Comparison of ENCODE assay signal across 15 mouse cellular contexts in genomic region chr4:156067256-156067949, GRCm38 (mm10). TPM values are rescaled to one million over a fixed set of nuclear protein-coding genes. Genes with fewer than 3 reads are reported as not detected.
DNase-seq lines count a peak whose midpoint lies in the region; ATAC-seq and TF ChIP-seq lines count a peak whose summit lies in the region.
"Had no signal": no experiment of that assay in that cellular context is flagged by ENCODE, and none has a peak within 500 bp of the region (broad histone marks: within the 10 kb centered on the region; RNA-seq: fewer than 3 reads in every experiment).

No protein-coding gene starts in this region.

- no peak overlapping the region for H3K9ac ChIP-seq in hindbrain, postnatal 0 days (replicated peaks; ENCODE audit: low read length)
- no peak overlapping the region for H3K9ac ChIP-seq in midbrain, embryonic 14.5 days (replicated peaks; ENCODE audit: low read length)
- H3K9ac ChIP-seq: forebrain, embryonic 13.5 days; limb, embryonic 12.5 days; lung, embryonic 15.5 days had no signal

- H3K9me3 ChIP-seq in heart, embryonic 10.5 days: no peaks in the 10 kb centered on the region
- H3K9me3 ChIP-seq in hindbrain, postnatal 0 days (ENCODE audit: low read length): no peaks in the 10 kb centered on the region
- no peaks in the 10 kb centered on the region for H3K9me3 ChIP-seq in midbrain, embryonic 14.5 days (ENCODE audit: control insufficient read depth, low read length)
- H3K9me3 ChIP-seq: forebrain, embryonic 13.5 days; limb, embryonic 12.5 days; lung, embryonic 15.5 days had no signal

- TF ChIP-seq CTCF in bone marrow, adult 2 months (IDR thresholded peaks at IDR 0.05; ENCODE audit: control insufficient read depth, insufficient read depth, low read length): peak; percentile 2; the same call in 1 of the 2 replicates
- TF ChIP-seq CTCF in hindbrain, postnatal 0 days (IDR thresholded peaks at IDR 0.05; ENCODE audit: low read depth): no peak

- peak overlapping the region; percentile 38; the same call in 1 of the 2 replicates for H3K27ac ChIP-seq in heart, embryonic 10.5 days
- H3K27ac ChIP-seq in bone marrow, adult 2 months (ENCODE audit: control insufficient read depth, insufficient read depth, low read depth, low read length, poor library complexity): no peak overlapping the region
- H3K27ac ChIP-seq in hindbrain, postnatal 0 days: no peak overlapping the region
- no peak overlapping the region for H3K27ac ChIP-seq in midbrain, embryonic 14.5 days (replicated peaks; ENCODE audit: low read depth, low read length)
- H3K27ac ChIP-seq: forebrain, embryonic 13.5 days; gastrocnemius, adult 2 months; limb, embryonic 12.5 days; lung, embryonic 15.5 days had no signal

- peak; percentile 85 for ATAC-seq in CD4-positive, CD25-positive, alpha-beta regulatory T cell, adult 4 months
- ATAC-seq in monocyte, adult 5-6 weeks (replicated peaks; ENCODE audit: insufficient number of reproducible peaks, low FRiP score, low TSS enrichment, poor library complexity, severe bottlenecking): peak; percentile 91
- ATAC-seq in hindbrain, postnatal 0 days: no peak
- no peak for ATAC-seq in midbrain, embryonic 14.5 days (ENCODE audit: low FRiP score, low TSS enrichment)
- ATAC-seq: forebrain, embryonic 13.5 days had no signal

- H3K4me3 ChIP-seq in heart, embryonic 10.5 days: no peak overlapping the region
- H3K4me3 ChIP-seq in bone marrow, adult 2 months (replicated peaks; ENCODE audit: control insufficient read depth, low read depth, low read length): no peak overlapping the region
- H3K4me3 ChIP-seq in hindbrain, postnatal 0 days (ENCODE audit: low read length): no peak overlapping the region
- H3K4me3 ChIP-seq in midbrain, embryonic 14.5 days (replicated peaks; ENCODE audit: low read depth, low read length): no peak overlapping the region
- H3K4me3 ChIP-seq: forebrain, embryonic 13.5 days; gastrocnemius, adult 2 months; limb, embryonic 12.5 days; lung, embryonic 15.5 days had no signal

- no peak for DNase-seq in heart, embryonic 10.5 days (ENCODE audit: low spot score)
- DNase-seq in heart, postnatal 25 days (ENCODE audit: low spot score): no peak
- no peak for DNase-seq in hindbrain, postnatal 0 days (ENCODE audit: low spot score)
- no peak for DNase-seq in midbrain, embryonic 14.5 days
- DNase-seq in layer of hippocampus, adult 9-10 months (ENCODE audit: low spot score): no peak
- DNase-seq: cerebellum, adult 11-12 months; gastrocnemius, adult 2 months; kidney, adult 8-10 months had no signal

- H3K4me2 ChIP-seq in hindbrain, postnatal 0 days (ENCODE audit: low read depth, low read length): no peak overlapping the region
- no peak overlapping the region for H3K4me2 ChIP-seq in midbrain, embryonic 14.5 days (ENCODE audit: low read length)
- H3K4me2 ChIP-seq: forebrain, embryonic 13.5 days; limb, embryonic 12.5 days; lung, embryonic 15.5 days had no signal

- H3K36me3 ChIP-seq in heart, embryonic 10.5 days: no peaks in the 10 kb centered on the region
- H3K36me3 ChIP-seq in hindbrain, postnatal 0 days (ENCODE audit: insufficient read depth, low read length): no peaks in the 10 kb centered on the region
- no peaks in the 10 kb centered on the region for H3K36me3 ChIP-seq in midbrain, embryonic 14.5 days (ENCODE audit: control insufficient read depth, insufficient read depth, low read length)
- H3K36me3 ChIP-seq: limb, embryonic 12.5 days; lung, embryonic 15.5 days had no signal

- WGBS in heart, embryonic 10.5 days: 35% methylated on average over 5 of the region's 5 CpGs
- 47% methylated on average over 5 of the region's 5 CpGs for WGBS in bone marrow, adult 2 months
- WGBS in hindbrain, postnatal 0 days: 67% methylated on average over 5 of the region's 5 CpGs
- WGBS in midbrain, embryonic 14.5 days: 76% methylated on average over 5 of the region's 5 CpGs

- no peaks in the 10 kb centered on the region for H3K27me3 ChIP-seq in heart, embryonic 10.5 days (ENCODE audit: insufficient read depth, poor library complexity, severe bottlenecking)
- no peaks in the 10 kb centered on the region for H3K27me3 ChIP-seq in hindbrain, postnatal 0 days (ENCODE audit: insufficient read depth, low read length)
- H3K27me3 ChIP-seq in midbrain, embryonic 14.5 days (ENCODE audit: control insufficient read depth, insufficient read depth, low read length): no peaks in the 10 kb centered on the region
- H3K27me3 ChIP-seq: forebrain, embryonic 13.5 days; limb, embryonic 12.5 days; lung, embryonic 15.5 days had no signal

- no peak for TF ChIP-seq POLR2A in bone marrow, adult 2 months (IDR thresholded peaks at IDR 0.05; ENCODE audit: borderline replicate concordance, control insufficient read depth, low read depth, low read length)

- H3K4me1 ChIP-seq in heart, embryonic 10.5 days: peaks cover 28% of the 10 kb centered on the region
- H3K4me1 ChIP-seq in bone marrow, adult 2 months (ENCODE audit: control insufficient read depth, insufficient read depth, low read length): peaks cover 5% of the 10 kb centered on the region
- H3K4me1 ChIP-seq in hindbrain, postnatal 0 days (ENCODE audit: insufficient read depth, low read length): no peaks in the 10 kb centered on the region
- H3K4me1 ChIP-seq in midbrain, embryonic 14.5 days (ENCODE audit: control insufficient read depth, insufficient read depth, low read length): peaks cover 16% of the 10 kb centered on the region

- intact Hi-C loops in heart, postnatal 25 days (cut with DNase I): no loop called here

RNA-seq across cellular contexts. Expression of gene Ttll10, which starts 8.2 kb away (rescaled TPM):
- 0.19 and 0.38 TPM in 2 replicates for polyA plus RNA-seq in heart, embryonic 10.5 days (2016; fragmentation: Nextera tagmentation; extraction: Ambion mirVana)
- total RNA-seq in heart, postnatal 25 days (2021): not detected
- polyA plus RNA-seq in CD4-positive, CD25-positive, alpha-beta regulatory T cell, adult 4 months (2017; shearing (Covaris generic)): under 1 TPM; 0.35 to 0.81 TPM
- polyA plus RNA-seq in bone marrow, adult 2 months (2011; ENCODE audit: insufficient read depth, insufficient read length, low replicate concordance, missing spikeins): not detected in 2 replicates
- not detected in 3 replicates for total RNA-seq in monocyte, adult 5-6 weeks (2017)
- total RNA-seq in hindbrain, postnatal 0 days (2014; rRNA removed): 0.26 TPM in 1 of 2 replicates, not detected in the other
- 0.08 TPM in 1 of 2 replicates, not detected in the other for polyA plus RNA-seq in hindbrain, postnatal 0 days (2015; fragmentation: Nextera tagmentation; extraction: Ambion mirVana)
- polyA plus RNA-seq in midbrain, embryonic 14.5 days (2014; fragmentation: Nextera tagmentation; extraction: Ambion mirVana): 0.28 TPM in 1 of 2 replicates, not detected in the other
- total RNA-seq: gastrocnemius, adult 2 months had no signal
- polyA plus RNA-seq: forebrain, embryonic 13.5 days had no signal

RNA-seq across cellular contexts. Expression of gene Tnfrsf18, which starts 41.4 kb away (rescaled TPM):
- 1.4 and 1.7 TPM in 2 replicates for polyA plus RNA-seq in heart, embryonic 10.5 days (2016; fragmentation: Nextera tagmentation; extraction: Ambion mirVana)
- under 1 TPM in 1 of 2 experiments, not detected in 1; 0.34 TPM for total RNA-seq in heart, postnatal 25 days (2021)
- 100 to 1,000 TPM; 745 to 823 TPM for polyA plus RNA-seq in CD4-positive, CD25-positive, alpha-beta regulatory T cell, adult 4 months (2017; shearing (Covaris generic))
- polyA plus RNA-seq in bone marrow, adult 2 months (2011; ENCODE audit: insufficient read depth, insufficient read length, low replicate concordance, missing spikeins): 7.9 and 8.0 TPM in 2 replicates
- 29.2 to 74.7 TPM (median 38.4 TPM) in 3 replicates for total RNA-seq in monocyte, adult 5-6 weeks (2017)
- total RNA-seq in hindbrain, postnatal 0 days (2014; rRNA removed): 0.16 TPM in 1 of 2 replicates, not detected in the other
- polyA plus RNA-seq in hindbrain, postnatal 0 days (2015; fragmentation: Nextera tagmentation; extraction: Ambion mirVana): 1.4 and 1.6 TPM in 2 replicates
- 1.4 and 2.4 TPM in 2 replicates for polyA plus RNA-seq in midbrain, embryonic 14.5 days (2014; fragmentation: Nextera tagmentation; extraction: Ambion mirVana)
- total RNA-seq: gastrocnemius, adult 2 months; layer of hippocampus, postnatal 14 days had no signal

RNA-seq across cellular contexts. Expression of gene 9430015G10Rik, which starts 42.4 kb away (rescaled TPM):
- polyA plus RNA-seq in heart, embryonic 10.5 days (2016; fragmentation: Nextera tagmentation; extraction: Ambion mirVana): 32.2 and 45.6 TPM in 2 replicates
- total RNA-seq in heart, postnatal 25 days (2021): 1 to 10 TPM; 3.3 to 3.6 TPM
- 10 to 100 TPM; 17.4 to 29.4 TPM for polyA plus RNA-seq in CD4-positive, CD25-positive, alpha-beta regulatory T cell, adult 4 months (2017; shearing (Covaris generic))
- polyA plus RNA-seq in bone marrow, adult 2 months (2011; ENCODE audit: insufficient read depth, insufficient read length, low replicate concordance, missing spikeins): 18.8 and 30.8 TPM in 2 replicates
- total RNA-seq in monocyte, adult 5-6 weeks (2017): 5.7 to 20.4 TPM (median 15.4 TPM) in 3 replicates
- 24.0 and 32.8 TPM in 2 replicates for total RNA-seq in hindbrain, postnatal 0 days (2014; rRNA removed)
- 21.0 and 22.3 TPM in 2 replicates for polyA plus RNA-seq in hindbrain, postnatal 0 days (2015; fragmentation: Nextera tagmentation; extraction: Ambion mirVana)
- polyA plus RNA-seq in midbrain, embryonic 14.5 days (2014; fragmentation: Nextera tagmentation; extraction: Ambion mirVana): 26.1 and 32.8 TPM in 2 replicates

RNA-seq across cellular contexts. Expression of gene Tnfrsf4, which starts 53.8 kb away (rescaled TPM):
- polyA plus RNA-seq in heart, embryonic 10.5 days (2016; fragmentation: Nextera tagmentation; extraction: Ambion mirVana): 0.28 and 1.0 TPM in 2 replicates
- total RNA-seq in heart, postnatal 25 days (2021): under 1 TPM in 1 of 2 experiments, not detected in 1; 0.23 TPM
- polyA plus RNA-seq in CD4-positive, CD25-positive, alpha-beta regulatory T cell, adult 4 months (2017; shearing (Covaris generic)): 1,000 to 10,000 TPM; 1,065 to 1,393 TPM
- polyA plus RNA-seq in bone marrow, adult 2 months (2011; ENCODE audit: insufficient read depth, insufficient read length, low replicate concordance, missing spikeins): 6.4 and 12.4 TPM in 2 replicates
- total RNA-seq in monocyte, adult 5-6 weeks (2017): 1.8 to 6.6 TPM (median 5.3 TPM) in 3 replicates
- total RNA-seq in hindbrain, postnatal 0 days (2014; rRNA removed): 2.6 TPM in 1 of 2 replicates, not detected in the other
- 0.47 and 0.49 TPM in 2 replicates for polyA plus RNA-seq in hindbrain, postnatal 0 days (2015; fragmentation: Nextera tagmentation; extraction: Ambion mirVana)
- polyA plus RNA-seq in midbrain, embryonic 14.5 days (2014; fragmentation: Nextera tagmentation; extraction: Ambion mirVana): 0.47 and 0.49 TPM in 2 replicates

Comparison
In these comparisons a context has a peak if more than half of its experiments do, and no peak if none do; other contexts are left out.
1. ATAC-seq: peak in CD4-positive, CD25-positive, alpha-beta regulatory T cell, adult 4 months (single experiment) and monocyte, adult 5-6 weeks (single experiment); none in hindbrain, postnatal 0 days (single experiment) and midbrain, embryonic 14.5 days (single experiment).
2. RNA of gene Tnfrsf18, which starts 41.4 kb away (polyA plus RNA-seq): 745 to 823 TPM in CD4-positive, CD25-positive, alpha-beta regulatory T cell, adult 4 months; 7.9 to 8.0 TPM in bone marrow, adult 2 months, 1.4 to 1.7 TPM in heart, embryonic 10.5 days, 1.4 to 1.6 TPM in hindbrain, postnatal 0 days and 1.4 to 2.4 TPM in midbrain, embryonic 14.5 days; every median in the first group is over 10 times any median in the second.